Mouse (Mus musculus) stomach, embryonic 16.5 days (tissue): ENCODE data around the gene Cacna1a. TPM values are rescaled to one million over a fixed set of nuclear protein-coding genes. Genes with fewer than 3 reads are reported as not detected.
A peak's percentile ranks its signal among the peaks of the same experiment; 100 is the strongest.

Experiments used
- ATAC-seq: fragments of 200-750 bp; cut with Nextera tagmentation; 2 replicates; pipeline ENCODE4 v1.8.0; 2017; ENCODE audit warnings: moderate number of reproducible peaks, moderate TSS enrichment; ENCODE audit not compliant: insufficient read depth, low FRiP score
- H3K27ac ChIP-seq: fragments of 300-500 bp; sonication (generic); 2 replicates; pipeline ENCODE4 v1.5.1; 2014; ENCODE audit warnings: low read length
- H3K27me3 ChIP-seq: fragments of 300-500 bp; sonication (generic); 2 replicates; pipeline ENCODE4 v1.6.1; 2014; ENCODE audit warnings: low read length, control low read depth, mixed read lengths; ENCODE audit not compliant: control insufficient read depth, insufficient read depth
- H3K36me3 ChIP-seq: fragments of 300-500 bp; sonication (generic); 2 replicates; pipeline ENCODE4 v1.6.1; 2014; ENCODE audit warnings: low read length; ENCODE audit not compliant: control insufficient read depth, insufficient read depth
- H3K4me1 ChIP-seq: fragments of 300-500 bp; sonication (generic); 2 replicates; pipeline ENCODE4 v1.6.1; 2014; ENCODE audit warnings: low read length, control low read depth, mixed read lengths; ENCODE audit not compliant: control insufficient read depth, insufficient read depth
- H3K4me2 ChIP-seq: fragments of 300-500 bp; sonication (generic); 2 replicates; pipeline ENCODE4 v1.6.1; 2014; ENCODE audit warnings: low read depth, low read length, mixed read lengths
- H3K4me3 ChIP-seq: fragments of 300-500 bp; sonication (generic); replicated peaks from 2 replicates; pipeline ENCODE4 v1.5.1; 2014; ENCODE audit warnings: mild to moderate bottlenecking, low read length
- H3K9ac ChIP-seq: fragments of 300-500 bp; sonication (generic); 2 replicates; pipeline ENCODE4 v1.6.1; 2014; ENCODE audit warnings: low read length
- H3K9me3 ChIP-seq: fragments of 300-500 bp; sonication (generic); replicated peaks from 2 replicates; pipeline ENCODE4 v1.6.1; 2016; ENCODE audit warnings: low read length, control low read depth; ENCODE audit not compliant: control insufficient read depth
- WGBS: fragments of 180-500 bp; shearing (Covaris S2); extraction: QIAGEN DNeasy Blood & Tissue Kit; methylation state at CpG from one replicate; pipeline ENCODE4 v1.1.7; 2014; 5-methylcytosine and 5-hydroxymethylcytosine counted together
- polyA plus RNA-seq: library from polyadenylated mRNA; unstranded; fragments of >200 nt; fragmentation: Nextera tagmentation; extraction: Ambion mirVana; gene quantifications from 2 replicates; pipeline ENCODE4 v1.2.1, GENCODE M21; 2015

Gene Cacna1a
- polyA plus RNA-seq, 1 experiment from 2014 or later = 2.0 TPM

DNA sequence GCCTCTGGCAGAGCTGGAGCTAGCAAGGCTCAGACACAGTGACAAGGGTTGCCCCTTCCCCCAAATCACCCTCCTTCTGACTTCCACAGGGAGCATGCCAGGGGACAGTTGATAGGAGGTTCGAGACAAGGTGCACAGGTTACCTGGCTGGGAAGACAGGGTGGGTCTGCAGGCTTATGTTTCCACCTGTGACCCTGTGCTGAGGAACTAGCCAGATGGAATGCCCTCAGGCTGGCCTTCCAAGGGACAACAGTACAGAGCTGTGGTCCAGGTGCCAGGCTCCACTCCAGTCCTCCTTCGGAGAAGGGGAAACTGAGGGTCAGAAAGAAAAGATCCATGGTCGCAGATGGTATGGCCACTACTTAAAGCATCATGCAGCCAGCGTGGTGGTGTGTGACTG, 165.4 kb downstream of the Cacna1a start:
- no peak overlapping the region for H3K4me3 ChIP-seq
- H3K27ac ChIP-seq = no peak overlapping the region
- no peaks in the 10 kb centered on the region for H3K9me3 ChIP-seq
- ATAC-seq = no peak
- peaks cover 28% of the 10 kb centered on the region for H3K27me3 ChIP-seq
- H3K4me2 ChIP-seq = no peak overlapping the region
- H3K4me1 ChIP-seq = no peaks in the 10 kb centered on the region; the same call in 1 of the 2 replicates
- WGBS = 77% methylated on average over 4 of the region's 4 CpGs
- H3K9ac ChIP-seq = no peak overlapping the region
- no peaks in the 10 kb centered on the region for H3K36me3 ChIP-seq

DNA sequence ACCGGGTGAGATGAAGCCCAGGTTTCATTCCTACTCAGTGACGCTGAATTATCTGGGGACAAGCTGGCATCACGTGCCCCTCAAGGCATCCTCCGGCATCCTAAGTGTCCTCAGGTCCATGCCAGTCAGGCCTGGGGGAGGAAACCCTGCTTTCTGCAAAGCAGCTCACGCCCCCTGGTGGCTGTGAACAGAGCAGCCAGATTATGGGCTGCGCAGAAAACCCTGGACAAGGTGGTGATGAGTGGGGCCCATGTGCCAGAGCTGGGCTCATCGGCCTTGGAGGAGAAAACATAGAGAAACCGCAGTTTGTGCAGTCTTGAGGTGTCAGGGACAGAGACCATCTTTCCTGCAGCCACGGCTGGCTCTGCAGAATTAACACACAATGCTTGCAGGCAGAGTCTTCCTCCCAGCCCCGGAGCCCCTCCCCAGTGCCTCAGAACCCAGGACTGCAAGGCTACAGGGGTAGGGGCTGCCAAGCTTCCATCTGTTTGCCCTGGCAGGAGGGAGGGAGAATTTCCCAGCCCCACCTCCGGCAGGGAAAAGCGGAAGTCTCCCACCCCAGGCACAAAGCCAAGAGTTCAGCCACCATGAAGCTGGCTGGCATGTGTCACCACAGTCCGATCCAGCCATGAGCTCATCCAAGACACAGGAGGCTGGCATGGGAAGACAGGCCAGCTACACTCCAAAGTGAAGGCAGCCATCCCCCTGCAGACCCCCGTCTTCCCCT, 166.2 kb downstream of the Cacna1a start:
- Histone ChIP-seq H3K4me2 (no peak overlapping the region), H3K36me3 (no peaks in the 10 kb centered on the region), H3K27ac (no peak overlapping the region), H3K4me3 (no peak overlapping the region), H3K4me1 (no peaks in the 10 kb centered on the region; the same call in 1 of the 2 replicates), H3K9ac (no peak overlapping the region), H3K27me3 (peaks cover 37% of the 10 kb centered on the region), H3K9me3 (no peaks in the 10 kb centered on the region)
- 0 out of 2 replicates have a peak, but pooled peaks have one; percentile 29 for ATAC-seq
- WGBS = 50% methylated on average over 14 of the region's 14 CpGs

GRCm38 (mm10) chr8:84555269-84555668, 167.0 kb downstream of the Cacna1a start:
- H3K27me3 ChIP-seq = peaks cover 45% of the 10 kb centered on the region
- H3K27ac ChIP-seq = no peak overlapping the region
- H3K4me1 ChIP-seq = no peaks in the 10 kb centered on the region; the same call in 1 of the 2 replicates
- no peaks in the 10 kb centered on the region for H3K36me3 ChIP-seq
- WGBS = 62% methylated on average over 7 of the region's 7 CpGs
- no peak for ATAC-seq
- no peak overlapping the region for H3K9ac ChIP-seq
- H3K4me2 ChIP-seq = no peak overlapping the region
- H3K9me3 ChIP-seq = no peaks in the 10 kb centered on the region
- H3K4me3 ChIP-seq = no peak overlapping the region

- 73% methylated on average over 4 of the region's 4 CpGs for WGBS
- no peak for ATAC-seq
- Histone ChIP-seq H3K4me2 (no peak overlapping the region), H3K9me3 (no peaks in the 10 kb centered on the region), H3K4me3 (no peak overlapping the region), H3K9ac (no peak overlapping the region), H3K27ac (no peak overlapping the region), H3K4me1 (no peaks in the 10 kb centered on the region; the same call in 1 of the 2 replicates), H3K36me3 (no peaks in the 10 kb centered on the region), H3K27me3 (peaks cover 47% of the 10 kb centered on the region)
Measured at GRCm38 (mm10) chr8:84557936-84558335, 169.7 kb downstream of the Cacna1a start.

GRCm38 (mm10) chr8:84559121-84559604, 170.9 kb downstream of the Cacna1a start:
- Histone ChIP-seq H3K27me3 (peaks cover 47% of the 10 kb centered on the region), H3K27ac (no peak overlapping the region), H3K9ac (no peak overlapping the region), H3K4me1 (no peaks in the 10 kb centered on the region; the same call in 1 of the 2 replicates), H3K36me3 (no peaks in the 10 kb centered on the region), H3K4me3 (peak overlapping the region; percentile 46), H3K9me3 (no peaks in the 10 kb centered on the region), H3K4me2 (peak overlapping the region; percentile 62)
- under 1% methylated on average over 84 of the region's 84 CpGs for WGBS
- no peak for ATAC-seq

- WGBS = 53% methylated on average over 4 of the region's 4 CpGs
- peaks cover 37% of the 10 kb centered on the region for H3K27me3 ChIP-seq
Measured at GRCm38 (mm10) chr8:84561698-84562097, 173.5 kb downstream of the Cacna1a start.

GRCm38 (mm10) chr8:84564042-84564441, 175.8 kb downstream of the Cacna1a start:
- Histone ChIP-seq H3K9me3 (no peaks in the 10 kb centered on the region), H3K36me3 (no peaks in the 10 kb centered on the region), H3K27me3 (peaks cover 14% of the 10 kb centered on the region), H3K4me1 (no peaks in the 10 kb centered on the region), H3K27ac (no peak overlapping the region), H3K9ac (no peak overlapping the region), H3K4me2 (no peak overlapping the region), H3K4me3 (no peak overlapping the region)
- ATAC-seq = no peak
- WGBS = 79% methylated on average over 1 of the region's 1 CpGs

More at GRCm38 (mm10) chr8:84561698-84562097, 173.5 kb downstream of the Cacna1a start:
- H3K4me2 ChIP-seq = no peak overlapping the region
- no peaks in the 10 kb centered on the region for H3K4me1 ChIP-seq
- no peak overlapping the region for H3K4me3 ChIP-seq
- H3K27ac ChIP-seq = no peak overlapping the region
- no peak for ATAC-seq
- no peak overlapping the region for H3K9ac ChIP-seq
- no peaks in the 10 kb centered on the region for H3K9me3 ChIP-seq
- no peaks in the 10 kb centered on the region for H3K36me3 ChIP-seq

DNA sequence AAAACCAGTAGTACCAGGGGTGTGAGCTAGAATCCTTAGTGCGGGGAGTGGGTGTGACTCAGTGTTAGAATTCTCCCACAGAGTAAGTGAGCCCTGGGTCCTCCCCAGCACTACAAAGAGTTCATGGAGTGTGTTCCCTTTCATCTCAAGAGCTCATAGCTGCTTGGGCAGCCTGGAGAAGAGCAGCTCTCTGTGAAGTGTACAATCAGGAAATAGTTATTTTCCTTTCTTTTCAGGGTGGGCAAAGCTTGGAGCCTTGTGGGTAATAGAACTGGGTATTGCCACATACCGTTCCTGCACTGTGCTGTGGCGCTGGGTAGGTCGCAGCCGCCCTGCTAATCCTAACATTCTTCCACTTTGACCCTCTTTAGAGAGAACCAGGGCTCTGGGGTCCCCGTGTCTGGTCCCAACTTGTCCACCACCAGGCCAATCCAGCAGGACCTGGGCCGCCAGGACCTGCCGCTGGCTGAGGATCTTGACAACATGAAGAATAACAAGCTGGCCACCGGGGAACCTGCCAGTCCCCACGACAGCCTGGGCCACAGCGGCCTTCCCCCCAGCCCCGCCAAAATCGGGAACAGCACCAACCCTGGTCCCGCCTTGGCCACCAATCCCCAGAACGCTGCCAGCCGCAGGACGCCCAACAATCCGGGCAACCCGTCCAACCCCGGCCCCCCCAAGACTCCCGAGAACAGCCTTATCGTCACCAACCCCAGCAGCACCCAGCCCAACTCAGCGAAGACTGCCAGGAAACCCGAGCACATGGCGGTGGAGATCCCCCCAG, 177.5 kb downstream of the Cacna1a start:
- H3K27ac ChIP-seq = no peak overlapping the region
- H3K36me3 ChIP-seq = no peaks in the 10 kb centered on the region
- WGBS = 64% methylated on average over 25 of the region's 25 CpGs
- no peak overlapping the region for H3K9ac ChIP-seq
- H3K4me1 ChIP-seq = no peaks in the 10 kb centered on the region
- H3K4me2 ChIP-seq = no peak overlapping the region
- no peak overlapping the region for H3K4me3 ChIP-seq
- H3K9me3 ChIP-seq = no peaks in the 10 kb centered on the region
- ATAC-seq = no peak
- no peaks in the 10 kb centered on the region for H3K27me3 ChIP-seq

DNA sequence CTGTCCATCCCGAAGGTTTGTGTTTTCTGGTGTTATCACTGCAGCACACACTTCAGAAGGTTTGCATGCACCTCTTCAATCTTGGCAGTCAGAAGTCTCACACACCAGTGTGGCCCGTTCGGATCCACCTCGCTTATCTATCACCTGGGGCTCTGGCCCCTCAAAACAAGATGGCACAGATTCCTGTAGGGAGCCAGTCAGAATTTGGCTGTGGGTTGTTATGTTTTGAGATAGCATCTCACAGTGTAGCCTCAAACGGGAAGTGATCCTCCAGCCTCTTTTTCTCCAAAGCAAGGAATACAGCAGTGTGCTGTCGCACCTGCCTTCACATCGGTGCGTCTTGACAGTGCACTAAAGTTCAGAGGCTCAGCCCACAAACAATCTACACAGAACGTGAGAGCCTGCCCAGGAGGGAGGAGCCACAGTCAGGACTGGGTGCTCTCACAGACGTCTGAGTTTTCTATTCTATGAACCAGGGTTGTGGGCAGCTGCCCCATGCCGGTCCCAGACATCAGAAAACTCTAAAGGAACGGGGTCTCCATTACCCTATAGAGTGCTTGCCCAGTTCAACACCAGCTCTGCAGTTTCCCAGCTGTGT, 178.7 kb downstream of the Cacna1a start:
- Histone ChIP-seq H3K4me1 (no peaks in the 10 kb centered on the region), H3K27ac (no peak overlapping the region), H3K4me3 (no peak overlapping the region), H3K9ac (no peak overlapping the region), H3K36me3 (no peaks in the 10 kb centered on the region), H3K4me2 (no peak overlapping the region), H3K27me3 (no peaks in the 10 kb centered on the region), H3K9me3 (no peaks in the 10 kb centered on the region)
- ATAC-seq = no peak
- WGBS = 74% methylated on average over 12 of the region's 12 CpGs
